Mouse (Mus musculus): ENCODE measurements around the gene Ankib1. TPM values are rescaled to one million over a fixed set of nuclear protein-coding genes. Genes with fewer than 3 reads are reported as not detected.

Gene Ankib1
- polyA plus RNA-seq, 1 experiment from 2014 or later: 14.0 TPM

DNA sequence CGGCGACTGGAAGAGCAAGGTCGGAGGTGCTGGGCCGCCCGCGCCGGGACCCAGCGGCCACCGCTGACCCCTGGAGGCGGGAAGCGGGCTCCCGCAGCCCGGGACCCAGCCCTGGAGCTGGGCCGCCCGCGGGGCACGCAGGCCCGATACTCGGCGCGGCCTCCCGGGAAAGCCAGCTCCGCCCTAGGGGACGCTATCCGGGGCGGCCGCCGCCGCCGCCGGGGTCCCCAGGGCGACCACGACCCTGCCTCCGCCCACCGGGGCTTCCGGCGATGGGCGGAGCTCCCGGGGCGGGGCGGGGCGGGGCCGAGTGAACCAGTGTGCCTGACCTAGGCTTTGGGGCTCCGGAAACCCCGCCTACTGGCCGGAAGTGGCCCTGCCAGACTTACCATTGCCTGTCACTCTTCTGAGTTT lies 155.0 kb downstream of the Ankib1 start:
- Histone ChIP-seq H3K4me2 (replicated peaks; ENCODE audit: low read depth, low read length) (peak overlapping the region; percentile 72), H3K9ac (replicated peaks; ENCODE audit: low read depth, low read length) (peak overlapping the region; percentile 81)

DNA sequence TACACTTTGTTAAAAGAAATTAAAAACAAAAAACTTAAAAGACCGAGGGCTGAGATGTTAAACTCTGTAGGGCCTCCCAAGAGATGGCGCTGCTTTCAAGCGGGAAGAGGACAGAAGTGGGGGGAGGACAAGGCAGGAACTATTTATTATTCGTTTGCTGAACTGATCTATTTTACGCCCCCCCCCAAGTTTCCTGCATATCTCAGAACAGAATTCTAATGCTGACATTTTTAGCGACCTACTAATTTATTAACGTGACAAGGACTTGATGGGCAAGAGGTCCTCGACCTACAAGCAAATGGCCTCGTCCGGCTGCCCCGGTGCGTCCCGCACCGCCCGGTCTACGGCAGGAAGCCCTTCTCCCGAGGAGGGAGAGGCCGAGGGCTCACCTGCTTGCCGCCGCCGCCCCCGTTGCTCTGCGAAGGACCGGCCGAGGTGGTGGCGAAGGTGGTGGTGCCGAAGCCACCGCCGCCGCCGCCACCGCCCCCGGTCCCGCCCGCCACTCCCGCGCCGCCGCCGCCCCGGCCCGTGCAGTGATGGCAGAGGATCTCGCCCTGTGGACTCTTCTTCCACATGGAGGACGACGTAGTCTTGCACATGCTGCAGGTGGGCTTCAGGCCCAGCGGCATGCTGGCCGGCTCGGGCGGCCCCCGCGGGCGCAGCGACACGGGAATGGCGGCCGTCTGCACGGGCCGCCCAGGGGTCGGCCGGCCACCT lies 155.6 kb downstream of the Ankib1 start:
- H3K4me2 ChIP-seq (replicated peaks; ENCODE audit: low read depth, low read length): peak overlapping the region; percentile 72
- ATAC-seq (ENCODE audit: insufficient number of reproducible peaks, insufficient read depth, low FRiP score, low read depth): 0 out of 2 replicates have a peak, but pooled peaks have one; percentile 34
- H3K9ac ChIP-seq (replicated peaks; ENCODE audit: low read depth, low read length): peak overlapping the region; percentile 81
- peaks cover 4% of the 10 kb centered on the region; the same call in 1 of the 2 replicates for H3K4me1 ChIP-seq (ENCODE audit: control insufficient read depth, insufficient read depth, low read length)
- H3K9me3 ChIP-seq (ENCODE audit: control insufficient read depth, low read depth, low read length): no peaks in the 10 kb centered on the region
- peak overlapping the region; percentile 94 for H3K27ac ChIP-seq (ENCODE audit: low read length)
- H3K27me3 ChIP-seq (ENCODE audit: control insufficient read depth, insufficient read depth, low read length): no peaks in the 10 kb centered on the region
- WGBS: under 1% methylated on average over 50 of the region's 60 CpGs
- H3K4me3 ChIP-seq (ENCODE audit: low read depth, low read length): peak overlapping the region; percentile 98
- peaks cover 16% of the 10 kb centered on the region for H3K36me3 ChIP-seq (ENCODE audit: control insufficient read depth, insufficient read depth, low read length)

More for the DNA sequence above, 155.0 kb downstream of the Ankib1 start:
- Histone ChIP-seq H3K4me1 (ENCODE audit: control insufficient read depth, insufficient read depth, low read length) (peaks cover 4% of the 10 kb centered on the region; the same call in 1 of the 2 replicates), H3K27me3 (ENCODE audit: control insufficient read depth, insufficient read depth, low read length) (no peaks in the 10 kb centered on the region), H3K9me3 (ENCODE audit: control insufficient read depth, low read depth, low read length) (no peaks in the 10 kb centered on the region), H3K27ac (ENCODE audit: low read length) (peak overlapping the region; percentile 94), H3K4me3 (ENCODE audit: low read depth, low read length) (peak overlapping the region; percentile 98), H3K36me3 (ENCODE audit: control insufficient read depth, insufficient read depth, low read length) (peaks cover 15% of the 10 kb centered on the region)
- ATAC-seq (ENCODE audit: insufficient number of reproducible peaks, insufficient read depth, low FRiP score, low read depth): peak; percentile 95
- WGBS: 0% methylated on average over 30 of the region's 46 CpGs

DNA sequence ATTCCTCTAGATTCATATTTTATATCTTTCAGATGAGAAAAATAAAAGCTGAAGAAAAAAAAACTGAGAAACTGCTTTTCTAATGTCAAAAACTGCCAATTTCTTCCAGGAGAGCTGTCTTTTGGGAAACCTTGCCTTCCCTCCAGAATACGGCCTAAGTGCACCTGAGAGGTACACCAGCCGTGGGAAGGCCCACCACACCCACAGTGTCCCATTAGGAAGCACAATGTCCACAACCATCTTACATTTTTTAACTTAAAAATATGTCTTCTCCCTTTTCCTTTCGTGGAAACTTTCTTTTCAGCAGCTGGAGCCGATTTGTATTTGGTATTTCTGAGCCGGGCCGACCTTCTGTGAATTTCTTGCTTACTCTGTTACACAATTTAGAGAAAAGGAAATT lies 156.2 kb downstream of the Ankib1 start:
- peaks cover 20% of the 10 kb centered on the region for H3K36me3 ChIP-seq (ENCODE audit: control insufficient read depth, insufficient read depth, low read length)
- H3K4me3 ChIP-seq (ENCODE audit: low read depth, low read length): peak overlapping the region; percentile 98
- no peaks in the 10 kb centered on the region for H3K27me3 ChIP-seq (ENCODE audit: control insufficient read depth, insufficient read depth, low read length)
- no peaks in the 10 kb centered on the region for H3K9me3 ChIP-seq (ENCODE audit: control insufficient read depth, low read depth, low read length)
- peaks cover 4% of the 10 kb centered on the region; the same call in 1 of the 2 replicates for H3K4me1 ChIP-seq (ENCODE audit: control insufficient read depth, insufficient read depth, low read length)
- H3K27ac ChIP-seq (ENCODE audit: low read length): no peak overlapping the region
- H3K9ac ChIP-seq (replicated peaks; ENCODE audit: low read depth, low read length): 0 out of 2 replicates have a peak overlapping the region, but pooled peaks have one; percentile 81
- peak overlapping the region; percentile 72 for H3K4me2 ChIP-seq (replicated peaks; ENCODE audit: low read depth, low read length)
- ATAC-seq (ENCODE audit: insufficient number of reproducible peaks, insufficient read depth, low FRiP score, low read depth): no peak
- 23% methylated on average over 6 of the region's 6 CpGs for WGBS

DNA sequence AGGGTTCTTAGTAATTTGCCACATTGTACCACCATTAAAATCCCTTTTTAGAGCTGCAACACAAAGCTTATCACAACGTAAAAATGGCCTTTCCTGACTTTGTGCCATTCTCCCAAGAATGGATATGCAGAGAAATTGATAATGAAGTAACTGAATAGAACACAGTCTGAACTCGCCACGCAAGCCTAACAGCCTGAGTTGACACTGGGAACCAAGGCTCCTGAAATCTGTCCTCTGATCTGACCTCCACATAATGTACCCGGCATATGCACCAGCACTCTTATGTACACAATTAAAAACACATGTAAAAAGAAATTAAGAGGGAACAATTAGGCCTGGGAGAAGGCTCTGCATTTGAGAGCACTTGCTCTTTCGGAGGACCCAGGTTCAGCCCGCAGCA lies 157.4 kb downstream of the Ankib1 start:
- peaks cover 27% of the 10 kb centered on the region for H3K36me3 ChIP-seq (ENCODE audit: control insufficient read depth, insufficient read depth, low read length)
- 83% methylated on average over 6 of the region's 6 CpGs for WGBS
- H3K27me3 ChIP-seq (ENCODE audit: control insufficient read depth, insufficient read depth, low read length): no peaks in the 10 kb centered on the region
- ATAC-seq (ENCODE audit: insufficient number of reproducible peaks, insufficient read depth, low FRiP score, low read depth): no peak
- H3K4me3 ChIP-seq (ENCODE audit: low read depth, low read length): no peak overlapping the region
- no peaks in the 10 kb centered on the region for H3K9me3 ChIP-seq (ENCODE audit: control insufficient read depth, low read depth, low read length)
- peaks cover 4% of the 10 kb centered on the region; the same call in 1 of the 2 replicates for H3K4me1 ChIP-seq (ENCODE audit: control insufficient read depth, insufficient read depth, low read length)
- H3K27ac ChIP-seq (ENCODE audit: low read length): no peak overlapping the region
- no peak overlapping the region for H3K9ac ChIP-seq (replicated peaks; ENCODE audit: low read depth, low read length)
- no peak overlapping the region for H3K4me2 ChIP-seq (replicated peaks; ENCODE audit: low read depth, low read length)

DNA sequence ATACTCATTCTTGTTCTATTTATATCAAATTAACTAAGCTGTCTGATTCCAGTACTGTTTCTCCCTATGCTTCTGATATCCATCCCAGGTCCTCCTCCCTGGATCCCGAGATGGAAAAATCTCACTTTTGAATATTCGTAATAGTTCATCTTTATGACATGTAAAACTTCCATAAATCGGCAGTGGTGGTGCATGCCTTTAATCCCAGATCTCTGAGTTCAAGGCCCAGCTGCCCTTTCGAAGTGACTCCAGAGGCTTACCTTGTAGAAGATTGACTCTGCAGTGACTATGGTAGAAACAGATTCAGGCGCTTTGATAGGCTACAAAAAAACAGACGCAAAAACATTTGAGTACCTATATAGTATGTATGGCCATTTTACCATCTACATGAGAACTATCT lies 158.1 kb downstream of the Ankib1 start:
- no peak overlapping the region for H3K4me3 ChIP-seq (ENCODE audit: low read depth, low read length)
- H3K27me3 ChIP-seq (ENCODE audit: control insufficient read depth, insufficient read depth, low read length): no peaks in the 10 kb centered on the region
- WGBS: 91% methylated on average over 6 of the region's 6 CpGs
- peaks cover 4% of the 10 kb centered on the region; the same call in 1 of the 2 replicates for H3K4me1 ChIP-seq (ENCODE audit: control insufficient read depth, insufficient read depth, low read length)
- no peak overlapping the region for H3K27ac ChIP-seq (ENCODE audit: low read length)
- H3K4me2 ChIP-seq (replicated peaks; ENCODE audit: low read depth, low read length): no peak overlapping the region
- H3K9me3 ChIP-seq (ENCODE audit: control insufficient read depth, low read depth, low read length): no peaks in the 10 kb centered on the region
- no peak overlapping the region for H3K9ac ChIP-seq (replicated peaks; ENCODE audit: low read depth, low read length)
- ATAC-seq (ENCODE audit: insufficient number of reproducible peaks, insufficient read depth, low FRiP score, low read depth): no peak
- H3K36me3 ChIP-seq (ENCODE audit: control insufficient read depth, insufficient read depth, low read length): peaks cover 27% of the 10 kb centered on the region

Small RNAs within 50 kb of the gene (microRNA-seq; reads per million reads assigned to microRNA genes)
- gene Gm22926 (not detected), gene Gm26238 (not detected)

Other genes starting within 250 kb of the Ankib1 start
- 4.7 and 5.4 TPM in 2 replicates for gene 1700109H08Rik, start 231.4 kb downstream of the Ankib1 start, polyA plus RNA-seq (2014; fragmentation: Nextera tagmentation; extraction: Ambion mirVana)
- gene Pex1, start 206.9 kb downstream of the Ankib1 start, polyA plus RNA-seq (2014; fragmentation: Nextera tagmentation; extraction: Ambion mirVana): 19.2 and 19.8 TPM in 2 replicates
- 16.9 and 17.3 TPM in 2 replicates for gene Rbm48, start 206.3 kb downstream of the Ankib1 start, polyA plus RNA-seq (2014; fragmentation: Nextera tagmentation; extraction: Ambion mirVana)
- gene Tmbim7, start 151.7 kb downstream of the Ankib1 start, polyA plus RNA-seq (2014; fragmentation: Nextera tagmentation; extraction: Ambion mirVana): not detected in 2 replicates
- 73.9 and 76.3 TPM in 2 replicates for gene Gatad1, start 145.7 kb downstream of the Ankib1 start, polyA plus RNA-seq (2014; fragmentation: Nextera tagmentation; extraction: Ambion mirVana)
- 48.9 and 49.9 TPM in 2 replicates for gene Krit1, start 259 bp upstream of the Ankib1 start, polyA plus RNA-seq (2014; fragmentation: Nextera tagmentation; extraction: Ambion mirVana)
- 0.10 TPM in 1 of 2 replicates, not detected in the other for gene Lrrd1, start 42.2 kb upstream of the Ankib1 start, polyA plus RNA-seq (2014; fragmentation: Nextera tagmentation; extraction: Ambion mirVana)
- 9.9 and 10.1 TPM in 2 replicates for gene Mterf1a, start 91.0 kb upstream of the Ankib1 start, polyA plus RNA-seq (2014; fragmentation: Nextera tagmentation; extraction: Ambion mirVana)
- 138 and 157 TPM in 2 replicates for gene Akap9, start 125.1 kb upstream of the Ankib1 start, polyA plus RNA-seq (2014; fragmentation: Nextera tagmentation; extraction: Ambion mirVana)

Measured in stomach, embryonic 14.5 days (tissue).